10 mouse cellular contexts compared by ENCODE assay signal in genomic region chr5:30207276-30207675, GRCm38 (mm10). TPM values are rescaled to one million over a fixed set of nuclear protein-coding genes. Genes with fewer than 3 reads are reported as not detected.
A peak's percentile ranks its signal among the peaks of the same experiment; 100 is the strongest.
DNase-seq lines count a peak whose midpoint lies in the region; ATAC-seq and TF ChIP-seq lines count a peak whose summit lies in the region.
"Had no signal": no experiment of that assay in that cellular context is flagged by ENCODE, and none has a peak within 500 bp of the region (broad histone marks: within the 10 kb centered on the region; RNA-seq: fewer than 3 reads in every experiment).

No protein-coding gene starts in this region.

- no peaks in the 10 kb centered on the region for H3K9me3 ChIP-seq in liver, embryonic 14.5 days (ENCODE audit: control insufficient read depth, low read length)
- H3K9me3 ChIP-seq: heart, embryonic 15.5 days; megakaryocyte, embryonic 14.5 days had no signal

- H3K4me1 ChIP-seq in liver, embryonic 14.5 days (replicated peaks; ENCODE audit: control insufficient read depth in 2 of 2, insufficient read depth in 2 of 2, low read length in 1 of 2), result 0 out of 4 replicates have a peak, but pooled peaks cover 0 to 2% of the 10 kb centered on the region in 2 experiments

- TF ChIP-seq CTCF in gastrocnemius, adult 2 months (IDR thresholded peaks at IDR 0.05), result peak; percentile 62
- peak; percentile 80 for TF ChIP-seq CTCF in liver, embryonic 14.5 days (IDR thresholded peaks at IDR 0.05; ENCODE audit: low read depth)

- H3K36me3 ChIP-seq in liver, embryonic 14.5 days (replicated peaks; ENCODE audit: control insufficient read depth, insufficient read depth, low read depth), result no peaks in the 10 kb centered on the region
- H3K36me3 ChIP-seq: heart, embryonic 15.5 days had no signal

- H3K4me3 ChIP-seq in gastrocnemius, adult 2 months, result no peak overlapping the region
- H3K4me3 ChIP-seq in liver, embryonic 14.5 days (ENCODE audit: insufficient read depth in 1 of 2, low read depth in 2 of 2, low read length in 2 of 2), result no peak overlapping the region
- H3K4me3 ChIP-seq: heart, embryonic 15.5 days; megakaryocyte, embryonic 14.5 days had no signal

- H3K27me3 ChIP-seq in liver, embryonic 14.5 days (ENCODE audit: control insufficient read depth, insufficient read depth, low read length), result no peaks in the 10 kb centered on the region
- H3K27me3 ChIP-seq: heart, embryonic 15.5 days had no signal

- no peak for DNase-seq in gastrocnemius, adult 2 months
- no peak for DNase-seq in gastrocnemius, postnatal 36 days
- DNase-seq in 3T3-L1 (ENCODE audit: low read depth, low spot score), result peak; percentile 66
- peak; percentile 85 for DNase-seq in ZHBTc4 (ENCODE audit: low read depth, low spot score)
- peak in 1 of 3 experiments; percentile 15 for DNase-seq in liver, embryonic 14.5 days (ENCODE audit: low read depth in 3 of 3, low spot score in 3 of 3)
- no peak for DNase-seq in cerebellum, adult 8-10 months
- DNase-seq in layer of hippocampus, postnatal 25 days (ENCODE audit: extremely low spot score in 1 of 2, low spot score in 1 of 2), result no peak
- no peak for DNase-seq in left cerebral cortex, adult 8-10 months (ENCODE audit: low spot score in 2 of 2)

- H3K27ac ChIP-seq in gastrocnemius, adult 2 months, result no peak overlapping the region
- no peak overlapping the region for H3K27ac ChIP-seq in liver, embryonic 14.5 days
- H3K27ac ChIP-seq: heart, embryonic 15.5 days had no signal

- intact Hi-C loops in gastrocnemius, adult 2 months (cut with DNase I), result no loop called here
- intact Hi-C loops in gastrocnemius, postnatal 36 days (cut with DNase I), result no loop called here

- 44% methylated on average over 6 of the region's 6 CpGs for WGBS in liver, embryonic 14.5 days (ENCODE audit: insufficient replicate concordance)

- ATAC-seq in liver, embryonic 14.5 days (ENCODE audit: insufficient read depth), result no peak

- no peak overlapping the region for H3K4me2 ChIP-seq in liver, embryonic 14.5 days (ENCODE audit: low read depth)
- H3K4me2 ChIP-seq: heart, embryonic 15.5 days had no signal

- no peak for TF ChIP-seq EP300 in liver, embryonic 14.5 days (IDR thresholded peaks at IDR 0.05; ENCODE audit: low read depth)

- H3K9ac ChIP-seq in liver, embryonic 14.5 days (replicated peaks), result no peak overlapping the region
- H3K9ac ChIP-seq: heart, embryonic 15.5 days had no signal

RNA-seq across cellular contexts. Expression of gene Adgrf3, which starts 1.8 kb away (rescaled TPM):
- not detected for total RNA-seq in gastrocnemius, adult 2 months (2021)
- not detected for total RNA-seq in gastrocnemius, postnatal 36 days (2021)
- 0.01 and 0.02 TPM in 2 replicates for polyA plus RNA-seq in liver, embryonic 14.5 days (2012; rRNA removed)
- not detected in 2 replicates for polyA plus RNA-seq in liver, embryonic 14.5 days (2014; fragmentation: Nextera tagmentation; extraction: Ambion mirVana)
- not detected for total RNA-seq in layer of hippocampus, postnatal 25 days (2021)
- total RNA-seq in left cerebral cortex, adult 8-10 months (2022), result not detected

RNA-seq across cellular contexts. Expression of gene Selenoi, which starts 25.1 kb away (rescaled TPM):
- total RNA-seq in gastrocnemius, adult 2 months (2021), result 10 to 100 TPM in 1 of 2 experiments, 1 to 10 TPM in 1; 8.3 to 11.4 TPM
- total RNA-seq in gastrocnemius, postnatal 36 days (2021), result 1 to 10 TPM; 9.0 to 9.8 TPM
- 13.3 and 13.5 TPM in 2 replicates for polyA plus RNA-seq in liver, embryonic 14.5 days (2012; rRNA removed)
- 12.5 and 14.8 TPM in 2 replicates for polyA plus RNA-seq in liver, embryonic 14.5 days (2014; fragmentation: Nextera tagmentation; extraction: Ambion mirVana)
- total RNA-seq in layer of hippocampus, postnatal 25 days (2021), result 10 to 100 TPM; 36.7 to 37.8 TPM
- 10 to 100 TPM; 37.8 to 62.2 (median 48.9) TPM for total RNA-seq in left cerebral cortex, adult 8-10 months (2022)

RNA-seq across cellular contexts. Expression of gene Hadhb, which starts 52.2 kb away (rescaled TPM):
- total RNA-seq in gastrocnemius, adult 2 months (2021), result 100 to 1,000 TPM; 340 to 569 TPM
- 100 to 1,000 TPM; 351 to 401 TPM for total RNA-seq in gastrocnemius, postnatal 36 days (2021)
- 42.0 and 60.7 TPM in 2 replicates for polyA plus RNA-seq in liver, embryonic 14.5 days (2012; rRNA removed)
- polyA plus RNA-seq in liver, embryonic 14.5 days (2014; fragmentation: Nextera tagmentation; extraction: Ambion mirVana), result 123 and 126 TPM in 2 replicates
- 10 to 100 TPM; 88.1 to 98.2 TPM for total RNA-seq in layer of hippocampus, postnatal 25 days (2021)
- total RNA-seq in left cerebral cortex, adult 8-10 months (2022), result 100 to 1,000 TPM in 1 of 4 experiments, 10 to 100 TPM in 3; 88.5 to 103 (median 92.6) TPM

RNA-seq across cellular contexts. Expression of gene Hadha, which starts 52.3 kb away (rescaled TPM):
- 100 to 1,000 TPM; 261 to 470 TPM for total RNA-seq in gastrocnemius, adult 2 months (2021)
- 100 to 1,000 TPM; 299 to 336 TPM for total RNA-seq in gastrocnemius, postnatal 36 days (2021)
- 28.3 and 40.0 TPM in 2 replicates for polyA plus RNA-seq in liver, embryonic 14.5 days (2012; rRNA removed)
- polyA plus RNA-seq in liver, embryonic 14.5 days (2014; fragmentation: Nextera tagmentation; extraction: Ambion mirVana), result 73.9 and 84.9 TPM in 2 replicates
- total RNA-seq in layer of hippocampus, postnatal 25 days (2021), result 10 to 100 TPM; 69.9 to 73.9 TPM
- total RNA-seq in left cerebral cortex, adult 8-10 months (2022), result 10 to 100 TPM; 65.3 to 74.6 (median 68.4) TPM

Comparison
In these comparisons a context has a peak if more than half of its experiments do, and no peak if none do; other contexts are left out.
1. DNase-seq: peak in 3T3-L1 (single experiment) and ZHBTc4 (single experiment); none in gastrocnemius, adult 2 months (single experiment), gastrocnemius, postnatal 36 days (0 of 2), cerebellum, adult 8-10 months (single experiment), layer of hippocampus, postnatal 25 days (0 of 2) and left cerebral cortex, adult 8-10 months (0 of 2).